Mouse (Mus musculus): ENCODE results near the gene 1700010B08Rik.

1700010B08Rik gene

DNA sequence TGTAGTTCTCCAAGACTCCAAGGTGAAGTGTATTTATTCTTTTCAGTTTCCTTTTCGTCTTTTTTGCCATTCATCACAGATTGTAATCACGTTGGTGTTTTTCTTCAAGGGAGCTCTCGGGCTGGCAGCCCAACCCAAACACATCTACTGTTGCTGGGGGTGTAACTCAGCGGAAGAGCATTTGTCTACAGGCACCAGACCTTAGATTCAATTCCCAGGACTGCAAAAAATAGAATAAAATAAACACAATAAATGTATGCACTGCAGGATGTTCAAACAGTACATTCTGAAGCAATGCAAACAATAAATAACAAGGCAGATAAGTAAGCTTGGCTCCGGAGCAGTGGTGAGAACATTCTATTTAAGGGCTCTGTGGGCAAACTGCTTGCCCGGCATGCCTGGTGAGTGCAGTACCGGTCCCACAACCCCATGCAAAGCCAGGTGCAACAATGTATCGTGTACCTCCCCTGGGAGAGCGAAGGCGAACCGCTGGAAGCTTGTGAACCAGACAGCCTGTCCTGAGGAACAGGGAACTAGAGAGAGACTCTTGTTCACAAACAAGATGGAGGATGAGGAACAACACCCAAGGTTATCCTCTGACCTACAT lies 3.1 kb downstream of the 1700010B08Rik start:
- DNase-seq, result no peak

DNA sequence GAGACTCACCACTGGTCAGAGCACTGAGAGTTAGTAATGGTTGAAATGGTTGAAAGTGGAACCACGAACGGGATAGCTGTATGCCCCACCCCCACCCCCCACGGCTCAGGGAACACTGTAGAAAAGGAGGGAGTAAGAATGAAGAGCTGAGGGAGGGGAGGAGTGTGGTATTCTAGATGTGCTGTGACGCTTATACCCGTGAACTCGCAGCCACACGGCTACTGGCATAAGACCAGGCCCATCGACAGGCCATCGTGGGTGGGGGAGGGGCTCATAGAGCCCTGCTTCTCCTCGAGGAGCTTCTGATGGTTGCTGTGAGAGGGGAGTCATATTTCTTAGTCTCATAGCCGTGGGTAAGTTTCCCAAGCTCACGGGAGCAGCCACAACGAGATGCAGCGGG lies 5.2 kb downstream of the 1700010B08Rik start:
- peak in 1 of 2 experiments; percentile 30 for DNase-seq

DNA sequence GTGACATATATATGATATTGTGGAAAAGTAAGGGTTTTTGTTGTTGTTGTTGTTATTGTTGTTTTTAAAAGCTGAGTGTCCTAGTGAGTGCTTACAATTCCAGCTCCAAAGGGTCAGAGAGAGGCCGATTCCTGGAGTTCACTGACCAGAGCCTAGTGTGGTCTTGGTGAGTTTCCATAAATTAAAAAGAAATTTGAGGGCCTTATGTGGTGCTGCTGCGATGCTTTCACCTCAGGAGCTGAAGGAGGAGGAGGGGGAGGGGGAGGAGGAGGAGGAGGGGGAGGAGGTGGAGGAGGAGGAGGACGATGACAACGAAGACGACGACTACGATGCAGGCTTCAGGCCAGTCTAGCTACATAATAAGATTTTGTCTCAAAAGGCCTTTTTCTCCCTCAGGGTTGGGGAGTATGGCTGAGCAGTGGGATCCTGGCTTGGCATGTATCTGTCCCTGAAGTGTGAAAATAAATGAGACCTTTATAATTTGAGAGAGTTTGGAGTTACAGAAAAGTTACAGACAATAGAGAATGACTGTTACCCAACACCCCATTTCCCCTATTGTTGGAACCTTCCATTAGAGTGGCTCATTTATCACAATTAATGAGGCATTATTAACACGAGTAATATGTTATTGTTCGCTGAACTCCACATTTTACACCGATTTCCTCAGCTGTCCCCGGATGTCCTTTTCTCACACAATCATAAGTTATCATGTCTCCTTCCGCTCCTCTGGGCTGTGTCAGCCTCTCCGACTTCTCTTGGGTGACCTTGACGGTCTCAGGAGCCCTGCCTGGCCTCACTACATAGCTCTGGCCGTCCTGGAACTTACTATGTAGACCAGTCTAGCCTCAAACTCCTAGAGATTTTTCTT lies 6.0 kb downstream of the 1700010B08Rik start:
- no peak for DNase-seq

DNA sequence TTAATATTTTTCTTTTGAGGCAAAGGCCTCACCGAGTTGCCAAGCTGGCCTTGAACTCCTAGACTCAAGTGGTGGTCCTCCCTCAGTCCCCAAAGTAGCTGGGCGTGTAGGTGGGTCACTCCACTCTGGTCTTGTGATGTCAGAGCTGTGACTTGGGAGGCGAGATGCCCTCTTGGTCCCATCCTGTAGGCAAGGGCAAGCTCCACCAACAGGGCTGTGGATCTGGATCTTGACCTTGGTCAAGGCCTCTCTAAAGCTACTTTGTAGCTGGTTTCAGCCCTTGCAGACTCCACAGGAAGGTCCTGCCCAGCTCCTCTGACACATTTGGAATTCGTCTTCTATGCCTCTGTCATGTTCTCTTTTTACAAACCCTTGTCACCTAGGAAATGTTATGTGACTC lies 6.6 kb downstream of the 1700010B08Rik start:
- DNase-seq, result no peak

DNA sequence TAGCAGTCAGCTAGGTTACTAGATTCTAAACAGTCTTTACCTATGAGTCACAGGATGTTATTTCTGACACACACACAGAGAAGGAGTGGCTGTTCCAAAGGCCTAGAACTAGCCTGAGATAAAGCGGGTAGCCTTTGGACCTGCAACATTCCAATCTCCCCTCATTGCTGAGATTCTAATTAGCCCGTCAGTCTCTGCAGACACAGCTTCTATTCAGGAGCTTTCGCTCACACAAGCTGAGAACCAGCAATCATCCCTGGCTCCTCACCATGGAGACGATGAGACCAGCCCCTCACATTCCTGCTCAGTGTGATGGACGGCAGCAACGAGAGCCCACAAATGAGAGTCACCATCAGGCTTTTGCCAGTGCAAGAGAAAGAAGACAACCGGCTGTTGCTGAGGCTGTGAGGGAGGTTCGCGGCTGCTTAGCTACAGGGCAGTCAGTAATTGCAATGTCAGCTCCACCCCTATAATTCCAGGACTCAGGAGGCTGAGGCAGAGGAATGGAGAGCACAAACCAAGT lies 11.3 kb downstream of the 1700010B08Rik start:
- peak; percentile 27 to 51 for DNase-seq

DNA sequence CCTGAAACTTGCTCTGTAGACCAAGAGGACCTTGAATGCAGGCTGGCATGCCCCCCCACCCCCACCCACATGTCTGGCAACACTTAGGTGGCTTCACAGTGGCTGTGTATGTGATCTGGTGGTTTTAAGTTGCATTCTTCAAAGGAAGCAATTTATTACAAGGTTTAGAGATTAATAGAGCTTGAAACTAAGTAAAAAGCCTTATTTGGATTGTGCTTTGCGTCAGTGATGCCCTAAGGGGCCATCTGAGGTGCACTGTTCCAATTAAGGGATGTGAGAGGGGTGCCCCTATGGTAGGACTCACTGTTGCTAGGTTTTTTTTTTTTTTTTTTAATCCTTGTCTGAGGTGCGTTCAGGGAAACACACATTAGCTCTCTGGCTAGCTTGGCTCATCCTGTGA lies 15.2 kb downstream of the 1700010B08Rik start:
- peak; percentile 31 to 51 for DNase-seq

DNA sequence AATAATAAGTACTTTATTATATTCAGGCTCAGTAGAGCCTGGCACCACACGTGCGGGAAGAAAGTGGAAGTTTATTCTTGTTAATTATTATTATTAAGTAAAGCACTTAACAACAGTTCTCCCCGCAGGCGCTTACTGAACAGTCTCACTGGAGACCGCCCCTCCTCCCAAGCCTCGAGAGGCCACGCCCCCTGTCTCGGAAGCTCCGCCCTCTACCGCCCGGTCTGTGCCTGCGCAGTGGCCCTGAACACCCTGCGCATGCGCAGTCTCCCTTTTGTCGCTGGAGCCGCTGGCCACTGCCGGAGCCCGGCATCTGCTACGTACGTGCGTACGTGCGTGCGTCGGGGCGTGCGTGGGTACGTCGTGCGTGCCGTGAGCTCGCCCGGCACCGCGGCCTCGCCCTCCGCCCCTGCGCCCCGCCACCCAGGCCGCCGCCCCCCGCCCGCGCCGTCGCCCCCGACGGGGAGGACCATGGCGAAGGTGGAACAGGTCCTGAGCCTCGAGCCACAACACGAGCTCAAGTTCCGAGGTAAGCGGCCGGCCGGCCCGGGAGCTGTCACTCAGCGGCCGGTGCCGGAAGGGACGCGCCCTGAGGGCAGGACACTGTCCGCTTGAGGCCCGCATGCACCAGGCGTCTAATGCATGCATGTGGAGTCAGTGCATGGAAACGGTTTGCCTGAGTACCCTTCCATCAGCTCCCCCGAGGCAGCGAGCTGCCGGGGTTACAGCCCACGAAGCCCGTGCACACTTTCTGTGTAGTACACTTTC lies 18.2 kb downstream of the 1700010B08Rik start, which contains the start of gene Vapb:
TSS of gene Vapb (plus strand) at position 290 of the 768 bp plus-strand sequence.
- peak; percentile 100 for DNase-seq

DNA sequence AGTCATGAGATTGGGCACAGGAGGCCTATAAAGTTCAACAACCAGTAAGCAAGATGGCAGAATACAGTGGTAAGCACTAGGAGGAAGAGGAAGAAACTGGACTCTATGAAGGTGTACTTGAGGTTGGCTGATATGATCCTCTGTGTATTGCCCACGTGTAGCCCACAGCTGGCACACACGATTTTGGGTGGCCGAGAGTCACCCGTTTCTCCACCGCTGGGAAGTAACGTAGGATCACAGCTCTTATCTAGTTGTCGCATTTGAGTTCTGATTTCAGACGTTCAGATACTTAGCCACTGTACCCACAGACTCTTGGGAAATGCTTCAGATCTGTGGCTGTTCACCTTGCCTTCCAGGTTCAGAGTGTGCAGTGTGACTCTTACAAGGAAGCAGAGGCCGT lies 19.0 kb downstream of the 1700010B08Rik start:
- DNase-seq, result no peak

DNA sequence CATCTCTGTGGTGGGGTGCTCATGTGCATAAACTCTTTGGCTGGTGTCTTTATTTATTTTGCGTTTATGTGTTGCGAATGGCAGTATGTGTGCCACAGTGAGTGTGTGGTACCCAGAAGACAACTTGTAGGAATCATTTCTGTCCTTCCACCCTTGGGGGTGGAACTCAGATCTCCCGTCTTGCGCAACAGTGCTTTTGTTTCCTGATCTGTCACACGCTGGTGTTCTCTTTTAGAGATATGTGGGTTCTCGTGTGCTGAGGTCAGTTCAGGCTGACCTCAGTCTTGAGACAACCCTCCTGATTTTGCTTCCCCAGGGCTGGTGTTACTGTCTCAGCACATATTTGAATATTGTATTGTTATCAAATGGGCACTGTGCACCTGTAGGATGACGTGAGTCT lies 19.9 kb downstream of the 1700010B08Rik start:
- DNase-seq, result no peak

DNA sequence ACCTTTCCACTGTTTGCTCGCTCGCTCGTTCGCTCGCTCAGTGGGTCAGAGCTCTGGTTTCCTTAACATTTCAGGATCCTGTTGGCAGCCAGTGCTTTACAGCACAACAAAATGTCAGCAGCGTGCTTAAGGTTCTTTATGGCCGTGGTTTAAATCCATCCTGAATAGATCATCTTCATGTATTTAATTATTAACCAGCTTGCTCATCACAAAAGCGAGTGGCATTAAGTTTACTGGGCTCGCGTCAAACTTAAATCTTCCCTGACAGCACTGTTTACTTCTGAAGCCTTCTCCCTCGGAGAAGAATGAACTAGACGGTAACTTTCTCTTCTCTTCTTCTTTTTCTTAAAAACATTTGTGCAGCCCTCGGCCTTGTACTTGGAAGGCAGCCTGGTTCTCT lies 22.9 kb downstream of the 1700010B08Rik start:
- DNase-seq, result peak in 1 of 2 experiments; percentile 27

DNA sequence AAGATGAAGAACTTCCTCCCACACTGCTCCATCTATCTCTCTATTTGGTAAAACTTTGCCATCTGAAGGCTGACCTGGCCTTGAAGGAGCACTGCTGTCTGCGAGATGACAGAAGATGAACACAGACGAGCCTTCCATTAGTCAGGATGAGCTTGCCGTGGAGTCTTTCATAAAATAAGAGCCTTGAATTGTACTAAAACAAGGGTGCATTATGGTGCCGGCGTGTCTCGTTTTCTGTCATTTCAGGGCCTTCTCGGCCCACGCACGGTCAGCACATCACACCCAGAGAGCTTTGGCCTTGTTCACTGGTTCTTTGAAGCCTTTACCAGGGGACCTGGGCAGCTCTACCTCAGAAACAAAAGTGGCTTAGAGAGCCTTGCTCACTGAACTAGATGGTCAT lies 23.5 kb downstream of the 1700010B08Rik start:
- DNase-seq, result no peak

DNA sequence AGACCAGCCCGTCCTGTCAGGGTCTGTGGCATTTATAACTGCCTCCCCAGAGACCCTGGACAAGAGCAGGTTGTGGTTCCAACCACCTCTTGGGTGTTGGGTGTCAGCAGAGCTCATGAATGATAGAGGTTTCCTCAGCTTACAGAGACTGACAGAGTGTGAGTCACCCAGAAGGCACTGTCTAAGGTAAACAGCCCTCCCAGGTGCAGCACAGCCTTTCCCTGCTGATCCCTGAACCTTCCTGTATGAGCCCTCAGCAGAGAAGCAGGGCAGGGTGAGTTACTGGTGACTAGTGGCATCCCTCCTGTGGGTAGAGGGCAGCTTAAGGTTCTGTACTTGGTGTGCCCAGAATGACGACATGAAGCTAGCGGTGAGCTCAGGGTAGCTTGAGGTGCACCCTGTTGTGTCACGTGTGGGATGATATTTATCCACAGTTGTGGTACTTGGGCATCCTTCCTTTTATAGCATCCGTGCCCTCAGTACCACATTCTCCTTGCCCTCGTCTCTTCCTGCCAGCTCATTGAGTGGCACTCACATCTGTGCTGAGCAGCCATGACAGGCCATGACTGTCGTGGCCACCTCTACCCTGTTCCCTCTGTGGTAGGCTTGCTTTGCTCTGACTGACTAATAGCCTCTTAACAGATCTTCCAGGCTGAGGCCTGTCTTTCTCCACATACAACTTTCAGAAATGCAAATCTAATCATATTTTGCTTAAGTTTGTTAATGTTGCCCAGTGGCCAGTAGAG lies 25.0 kb downstream of the 1700010B08Rik start:
- DNase-seq, result no peak

DNA sequence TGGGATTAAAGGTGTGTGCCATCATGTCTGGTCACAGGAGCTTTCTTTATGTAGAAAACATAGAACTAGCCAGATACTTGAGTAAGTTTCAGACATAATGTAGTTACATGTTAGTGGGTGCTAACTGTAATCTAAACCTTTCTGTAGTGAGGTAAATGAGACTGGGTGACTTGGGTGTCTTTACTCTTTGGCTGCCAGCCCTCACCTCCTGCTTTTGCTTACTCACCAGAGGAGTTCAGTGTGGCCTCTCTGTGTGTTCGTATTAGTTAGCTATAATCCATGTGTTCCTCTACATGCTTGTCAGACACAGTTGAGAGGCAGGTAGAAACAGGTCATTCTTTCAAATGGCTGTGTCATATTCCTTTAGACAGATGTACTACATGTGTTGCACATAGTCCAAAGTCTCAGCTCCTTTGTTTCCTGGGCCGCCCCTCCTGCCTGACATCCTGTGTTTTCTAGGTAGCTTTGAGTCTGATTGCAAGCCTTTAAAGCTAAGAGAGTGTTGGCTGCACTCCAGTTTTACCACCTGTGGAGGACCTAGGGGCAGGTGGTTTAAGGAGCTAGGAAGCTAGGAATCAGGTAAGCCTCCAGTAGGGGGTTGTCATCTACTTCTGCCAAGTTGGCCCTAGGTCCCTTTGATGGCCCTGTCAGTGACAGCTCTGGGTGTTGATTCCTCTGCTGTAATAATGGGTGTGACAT lies 29.9 kb downstream of the 1700010B08Rik start:
- DNase-seq, result no peak

DNA sequence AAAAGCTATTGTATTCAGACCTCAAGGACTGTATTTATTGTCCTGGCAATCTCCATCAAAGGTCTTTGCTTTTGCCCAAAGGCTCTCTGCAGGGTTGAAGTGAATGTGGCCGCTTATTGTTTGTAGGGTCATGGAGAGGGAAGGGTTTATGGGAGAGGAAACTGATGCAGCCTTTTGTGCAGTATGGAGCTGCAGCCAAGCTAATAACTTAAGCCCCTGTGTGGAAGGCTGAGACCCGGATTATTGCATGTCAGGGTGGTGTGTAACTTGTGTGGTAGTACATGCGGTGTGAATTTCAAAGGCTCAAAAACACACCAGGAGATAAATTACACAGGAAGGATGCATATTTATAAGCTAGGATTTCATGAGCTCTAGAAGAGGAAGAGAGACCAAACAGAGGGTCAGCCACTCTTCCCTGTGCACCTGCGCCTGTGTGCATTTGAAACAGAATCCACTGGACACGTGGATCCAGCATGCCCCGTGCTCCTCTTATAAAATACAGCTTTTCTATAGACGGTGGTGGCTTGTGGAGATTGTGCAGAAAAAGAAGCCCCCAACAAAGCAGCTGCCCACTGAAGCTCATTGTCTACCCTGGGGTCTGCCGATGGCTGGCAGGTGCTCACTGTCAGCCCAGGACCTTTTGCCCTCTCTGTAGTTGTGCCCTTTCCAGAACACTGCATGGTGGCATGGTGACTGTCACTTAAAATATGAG lies 36.4 kb downstream of the 1700010B08Rik start:
- no peak for DNase-seq

DNA sequence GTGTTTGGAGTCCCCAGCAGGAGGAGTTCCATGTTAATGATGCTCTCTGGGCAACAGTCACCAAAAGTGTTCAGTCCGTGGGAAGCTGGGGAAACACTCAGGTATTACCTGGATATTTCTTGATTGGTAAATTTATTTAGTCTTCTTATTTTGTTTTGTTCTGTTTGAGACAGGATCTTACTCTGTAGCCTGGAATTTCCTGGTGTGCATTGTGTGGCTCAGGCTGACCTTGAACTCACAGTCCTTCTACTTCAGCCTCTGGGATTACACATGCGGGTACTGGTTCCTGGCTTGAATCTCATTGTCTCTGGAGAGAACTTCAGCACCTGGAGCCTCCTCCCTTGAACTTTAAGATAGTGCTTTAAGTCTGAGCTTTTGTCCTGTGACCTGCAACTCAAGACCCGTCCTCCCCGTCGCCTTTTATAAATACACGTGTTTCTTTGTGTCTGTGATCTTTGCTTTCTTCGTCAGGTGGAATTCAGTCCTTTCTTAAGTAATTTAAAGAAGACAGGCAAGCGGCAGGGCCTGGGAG lies 38.5 kb downstream of the 1700010B08Rik start:
- DNase-seq, result no peak

DNA sequence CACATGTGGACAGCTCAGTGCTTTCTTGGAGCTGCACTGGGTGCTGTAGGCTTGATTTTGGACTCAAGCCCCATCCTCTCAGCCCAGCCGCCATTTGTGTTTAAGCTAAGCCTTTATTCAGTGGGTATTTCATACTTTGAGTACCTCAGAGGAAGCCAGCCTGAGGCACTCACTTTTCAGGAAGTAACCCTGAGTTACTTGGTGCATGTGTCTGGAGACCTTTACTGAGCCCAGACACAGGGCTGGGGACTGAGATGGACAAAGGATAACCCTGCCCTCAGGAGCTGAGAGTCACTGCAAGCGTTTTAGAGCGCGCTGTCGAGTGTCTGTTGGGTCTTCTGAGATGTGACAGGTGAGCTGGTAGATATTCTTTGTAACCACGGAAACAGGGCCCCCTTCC lies 41.4 kb downstream of the 1700010B08Rik start:
- DNase-seq, result no peak

DNA sequence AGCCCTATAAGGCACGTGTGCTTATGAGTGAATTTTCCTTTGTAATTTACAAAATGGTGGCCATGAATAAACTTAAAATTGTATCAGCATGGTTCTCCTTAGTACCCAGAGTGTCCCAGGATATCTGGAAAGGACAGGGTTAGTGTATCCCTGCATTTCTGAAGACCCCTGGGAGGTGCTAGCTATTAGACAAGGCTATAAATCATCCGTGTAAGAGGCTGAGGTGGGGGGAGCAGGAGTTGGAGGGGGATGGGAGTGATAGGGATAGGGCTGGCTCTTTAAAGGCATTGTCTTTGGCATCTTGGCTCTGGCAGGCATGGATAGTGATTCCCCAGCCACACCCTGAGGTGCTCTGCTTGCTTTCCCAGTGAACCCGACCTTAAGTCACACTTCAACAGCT lies 45.4 kb downstream of the 1700010B08Rik start:
- DNase-seq, result no peak

DNA sequence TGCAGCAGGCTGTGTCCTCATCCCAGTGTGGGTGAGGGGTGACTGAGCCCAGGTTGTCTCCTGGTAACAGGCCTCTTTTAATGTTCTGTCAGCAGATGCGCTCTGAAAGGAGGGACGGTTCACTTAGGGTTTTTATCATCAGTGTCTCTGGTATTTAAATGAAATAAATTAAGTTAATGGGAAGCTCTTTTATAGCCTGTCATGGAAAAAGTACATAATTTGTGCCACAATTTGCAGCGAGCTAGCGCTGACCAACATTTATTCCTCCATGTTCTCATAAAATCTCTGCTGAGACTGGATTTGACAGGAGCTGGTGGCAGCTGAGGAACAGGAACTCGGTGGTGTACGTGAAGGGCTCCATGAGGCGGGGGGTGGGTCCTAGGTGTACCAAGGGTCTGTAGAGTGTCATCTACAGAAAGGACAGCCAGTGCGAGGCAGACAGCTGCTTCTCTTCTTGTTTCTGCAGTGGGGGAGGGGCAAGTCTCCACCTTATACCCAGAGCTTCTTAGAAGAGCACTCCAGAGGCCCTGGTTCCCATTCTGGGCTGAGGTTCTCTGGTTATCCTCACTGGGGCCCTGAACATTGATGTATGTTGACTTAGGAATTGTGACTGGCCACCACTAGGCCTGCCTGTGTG lies 48.9 kb downstream of the 1700010B08Rik start:
- DNase-seq, result peak; percentile 32 to 37

DNA sequence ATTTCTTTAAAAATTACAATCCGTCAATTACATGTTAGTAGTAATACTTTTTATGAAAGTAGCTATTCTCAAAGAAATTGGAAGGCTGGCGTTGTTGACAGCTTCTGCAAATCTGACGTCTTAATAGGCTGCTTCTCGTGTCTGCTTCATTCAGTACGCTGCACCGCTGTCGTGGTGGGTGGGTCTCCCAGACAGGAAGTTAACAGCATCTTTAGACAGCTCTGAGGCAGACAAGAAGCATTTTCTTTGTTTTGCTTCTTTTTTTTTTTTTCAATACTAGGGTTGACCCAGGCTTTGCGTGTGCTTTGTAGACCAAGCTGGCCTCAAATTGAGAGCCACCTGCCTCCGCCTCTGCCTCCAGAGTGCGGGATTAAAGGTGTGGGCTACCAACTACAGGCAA lies 50.0 kb downstream of the 1700010B08Rik start:
- peak in 1 of 2 experiments; percentile 59 for DNase-seq

DNA sequence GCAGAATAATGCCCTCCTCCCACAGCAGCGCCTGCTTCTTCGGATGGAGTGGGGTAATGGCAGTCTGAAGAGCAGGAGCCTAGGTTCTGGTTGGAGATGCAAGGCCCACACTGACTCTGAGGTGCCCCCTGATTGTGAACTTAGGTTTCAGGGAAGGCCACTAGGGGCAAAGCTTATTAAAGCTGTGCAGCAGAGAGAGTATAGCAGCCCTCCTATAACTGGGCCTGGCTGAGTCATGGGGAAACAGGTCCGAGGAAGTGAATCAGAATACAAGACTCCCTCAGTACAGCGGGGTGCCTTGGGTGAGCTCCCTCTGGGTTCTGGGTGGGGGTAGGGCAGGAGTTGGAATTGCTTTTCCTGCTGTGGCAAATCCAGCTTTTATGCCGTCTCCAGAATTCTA lies 51.4 kb downstream of the 1700010B08Rik start:
- no peak for DNase-seq

Measured in kidney, postnatal 4 days (tissue).